Mouse (Mus musculus) midbrain, embryonic 14.5 days (tissue): ENCODE results near the gene Eva1c. TPM values are rescaled to one million over a fixed set of nuclear protein-coding genes. Genes with fewer than 3 reads are reported as not detected.

Experiments used
- ATAC-seq: fragments of 200-750 bp; cut with Nextera tagmentation; 2 replicates; pipeline ENCODE4 v1.8.0; 2017; ENCODE audit warnings: moderate number of reproducible peaks, moderate library complexity; ENCODE audit not compliant: low FRiP score, low TSS enrichment
- DNase-seq: peaks from one replicate; pipeline ENCODE4 v3.0.0-alpha.2; 2015
- H3K27ac ChIP-seq: fragments of 300-500 bp; sonication (generic); replicated peaks from 2 replicates; pipeline ENCODE4 v1.5.1; 2014; ENCODE audit warnings: mild to moderate bottlenecking, low read depth, low read length, moderate library complexity
- H3K27me3 ChIP-seq: fragments of 300-500 bp; sonication (generic); 2 replicates; pipeline ENCODE4 v1.6.1; 2014; ENCODE audit warnings: low read length, control low read depth, mixed read lengths; ENCODE audit not compliant: control insufficient read depth, insufficient read depth
- H3K36me3 ChIP-seq: fragments of 300-500 bp; sonication (generic); 2 replicates; pipeline ENCODE4 v1.6.1; 2014; ENCODE audit warnings: low read length, control low read depth; ENCODE audit not compliant: control insufficient read depth, insufficient read depth
- H3K4me1 ChIP-seq: fragments of 300-500 bp; sonication (generic); 2 replicates; pipeline ENCODE4 v1.6.1; 2014; ENCODE audit warnings: mild to moderate bottlenecking, antibody characterized with exemption, low read length, control low read depth; ENCODE audit not compliant: control insufficient read depth, insufficient read depth
- H3K4me2 ChIP-seq: fragments of 300-500 bp; sonication (generic); 2 replicates; pipeline ENCODE4 v1.6.1; 2014; ENCODE audit warnings: mild to moderate bottlenecking, low read length, moderate library complexity
- H3K4me3 ChIP-seq: fragments of 300-500 bp; sonication (generic); replicated peaks from 2 replicates; pipeline ENCODE4 v1.5.1; 2014; ENCODE audit warnings: low read depth, low read length
- H3K9ac ChIP-seq: fragments of 300-500 bp; sonication (generic); replicated peaks from 2 replicates; pipeline ENCODE4 v1.6.1; 2014; ENCODE audit warnings: mild to moderate bottlenecking, low read length, moderate library complexity
- H3K9me3 ChIP-seq: fragments of 300-500 bp; sonication (generic); 2 replicates; pipeline ENCODE4 v1.6.1; 2016; ENCODE audit warnings: low read length, control low read depth, mixed read lengths; ENCODE audit not compliant: control insufficient read depth
- WGBS: fragments of 180-500 bp; shearing (Covaris S2); extraction: QIAGEN DNeasy Blood & Tissue Kit; methylation state at CpG from one replicate; pipeline ENCODE4 v1.1.7; 2014; 5-methylcytosine and 5-hydroxymethylcytosine counted together
- polyA plus RNA-seq: library from polyadenylated mRNA; unstranded; fragments of >200 nt; fragmentation: Nextera tagmentation; extraction: Ambion mirVana; gene quantifications from 2 replicates; pipeline ENCODE4 v1.2.1, GENCODE M21; 2014

The Eva1c gene
- polyA plus RNA-seq, 1 experiment from 2014 or later: 2.4 TPM

- Histone ChIP-seq H3K27ac (no peak overlapping the region), H3K4me3 (no peak overlapping the region), H3K4me1 (no peaks in the 10 kb centered on the region), H3K9ac (no peak overlapping the region), H3K9me3 (no peaks in the 10 kb centered on the region), H3K36me3 (no peaks in the 10 kb centered on the region), H3K4me2 (no peak overlapping the region), H3K27me3 (no peaks in the 10 kb centered on the region)
- DNase-seq (no peak), ATAC-seq (no peak)
- 85% methylated on average over 9 of the region's 9 CpGs for WGBS
Measured at GRCm38 (mm10) chr16:90885781-90886565, 59.5 kb downstream of the Eva1c start.

- DNase-seq: no peak
- Histone ChIP-seq H3K9me3 (no peaks in the 10 kb centered on the region), H3K9ac (no peak overlapping the region), H3K4me2 (no peak overlapping the region), H3K4me3 (no peak overlapping the region), H3K4me1 (no peaks in the 10 kb centered on the region), H3K27ac (no peak overlapping the region), H3K27me3 (no peaks in the 10 kb centered on the region), H3K36me3 (no peaks in the 10 kb centered on the region)
- WGBS: 93% methylated on average over 9 of the region's 9 CpGs
- no peak for ATAC-seq
Measured at GRCm38 (mm10) chr16:90890683-90891082, 64.2 kb downstream of the Eva1c start.

GRCm38 (mm10) chr16:90891601-90892000 lies 65.1 kb downstream of the Eva1c start:
- H3K27me3 ChIP-seq: no peaks in the 10 kb centered on the region
- H3K9me3 ChIP-seq: no peaks in the 10 kb centered on the region
- H3K36me3 ChIP-seq: no peaks in the 10 kb centered on the region
- no peak overlapping the region for H3K27ac ChIP-seq
- ATAC-seq: no peak
- no peak overlapping the region for H3K4me2 ChIP-seq
- H3K9ac ChIP-seq: no peak overlapping the region
- H3K4me3 ChIP-seq: no peak overlapping the region
- 60% methylated on average over 14 of the region's 14 CpGs for WGBS
- DNase-seq: no peak
- H3K4me1 ChIP-seq: no peaks in the 10 kb centered on the region

GRCm38 (mm10) chr16:90892081-90892480 lies 65.6 kb downstream of the Eva1c start:
- WGBS: 79% methylated on average over 8 of the region's 8 CpGs
- ATAC-seq: no peak
- no peaks in the 10 kb centered on the region for H3K4me1 ChIP-seq

GRCm38 (mm10) chr16:90893019-90893418 lies 66.5 kb downstream of the Eva1c start:
- no peaks in the 10 kb centered on the region for H3K4me1 ChIP-seq
- no peak for ATAC-seq
- 81% methylated on average over 7 of the region's 7 CpGs for WGBS
- no peak overlapping the region for H3K9ac ChIP-seq
- H3K36me3 ChIP-seq: no peaks in the 10 kb centered on the region
- H3K27me3 ChIP-seq: no peaks in the 10 kb centered on the region
- DNase-seq: no peak
- no peak overlapping the region for H3K27ac ChIP-seq
- H3K4me3 ChIP-seq: no peak overlapping the region
- no peak overlapping the region for H3K4me2 ChIP-seq
- H3K9me3 ChIP-seq: no peaks in the 10 kb centered on the region

More at GRCm38 (mm10) chr16:90892081-90892480, 65.6 kb downstream of the Eva1c start:
- no peaks in the 10 kb centered on the region for H3K27me3 ChIP-seq
- no peak overlapping the region for H3K27ac ChIP-seq
- H3K9ac ChIP-seq: no peak overlapping the region
- no peak overlapping the region for H3K4me3 ChIP-seq
- DNase-seq: no peak
- no peaks in the 10 kb centered on the region for H3K36me3 ChIP-seq
- H3K4me2 ChIP-seq: no peak overlapping the region
- H3K9me3 ChIP-seq: no peaks in the 10 kb centered on the region

DNA sequence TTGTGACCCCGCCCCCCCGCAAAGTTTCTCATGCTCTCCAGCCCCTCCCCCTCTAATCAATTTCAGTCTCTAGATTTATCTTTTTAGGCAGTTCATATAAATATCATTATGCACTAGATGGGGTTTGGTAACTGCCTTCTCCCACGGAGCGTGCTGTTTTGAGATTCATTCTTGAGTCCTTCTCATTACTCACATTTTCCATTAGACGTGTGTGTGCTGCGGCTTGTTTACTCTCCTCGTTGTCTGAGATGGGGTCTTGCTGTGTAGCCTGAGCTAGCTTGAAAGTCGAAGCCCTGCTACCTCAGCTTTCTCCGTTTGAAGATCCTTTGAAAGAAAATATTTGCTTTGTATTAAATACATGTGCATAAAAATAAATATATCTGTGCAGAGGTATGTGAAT lies 67.3 kb downstream of the Eva1c start:
- H3K36me3 ChIP-seq: no peaks in the 10 kb centered on the region
- 67% methylated on average over 9 of the region's 9 CpGs for WGBS
- no peak overlapping the region for H3K27ac ChIP-seq
- H3K4me2 ChIP-seq: no peak overlapping the region
- no peaks in the 10 kb centered on the region for H3K4me1 ChIP-seq
- no peaks in the 10 kb centered on the region for H3K9me3 ChIP-seq
- H3K9ac ChIP-seq: no peak overlapping the region
- DNase-seq: no peak
- H3K27me3 ChIP-seq: no peaks in the 10 kb centered on the region
- no peak for ATAC-seq
- no peak overlapping the region for H3K4me3 ChIP-seq

DNA sequence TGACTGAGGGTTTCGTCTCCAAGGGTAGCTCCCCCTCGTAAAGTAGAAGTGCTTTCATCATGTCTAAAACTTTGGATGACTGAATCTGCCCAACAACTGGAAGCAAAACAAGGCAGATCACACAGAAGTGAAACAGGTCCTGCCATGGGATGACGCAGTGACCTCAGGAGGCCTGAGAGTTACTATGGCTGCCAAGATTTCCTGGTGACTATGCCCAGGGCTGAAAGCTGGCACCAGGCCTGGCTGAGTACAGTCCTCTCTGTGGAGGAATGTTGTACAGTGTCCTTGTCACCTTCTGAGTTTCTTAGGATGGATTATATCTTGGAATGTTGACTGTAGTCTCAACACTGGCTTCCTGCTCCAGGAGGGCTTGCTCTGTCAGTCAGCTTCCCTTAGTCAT lies 71.1 kb downstream of the Eva1c start:
- Histone ChIP-seq H3K36me3 (no peaks in the 10 kb centered on the region), H3K4me2 (no peak overlapping the region), H3K9ac (no peak overlapping the region), H3K27ac (no peak overlapping the region), H3K9me3 (no peaks in the 10 kb centered on the region), H3K4me3 (no peak overlapping the region), H3K27me3 (no peaks in the 10 kb centered on the region), H3K4me1 (no peaks in the 10 kb centered on the region)
- ATAC-seq: no peak
- DNase-seq: no peak
- 90% methylated on average over 3 of the region's 3 CpGs for WGBS

DNA sequence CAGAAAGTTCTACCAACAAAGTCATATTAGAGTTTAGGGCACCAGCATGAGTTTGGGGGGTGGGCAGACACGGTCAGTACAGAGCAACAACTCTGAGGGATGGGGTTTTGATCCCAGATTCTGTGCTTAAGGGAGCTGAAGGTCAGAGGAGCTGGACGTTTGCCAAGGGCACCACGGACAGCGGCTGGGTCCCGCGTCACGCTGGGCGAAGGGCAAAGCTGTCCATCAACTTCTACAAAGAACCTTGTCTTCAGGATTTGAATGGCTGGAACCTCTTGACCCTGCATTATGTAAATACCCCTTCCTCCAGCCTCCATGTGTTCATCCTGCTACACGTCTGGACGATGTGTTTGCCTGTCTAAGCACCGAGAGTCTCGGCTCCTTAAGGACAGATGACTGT lies 73.0 kb downstream of the Eva1c start:
- no peak overlapping the region for H3K4me3 ChIP-seq
- no peak overlapping the region for H3K9ac ChIP-seq
- 48% methylated on average over 12 of the region's 12 CpGs for WGBS

GRCm38 (mm10) chr16:90901364-90901763 lies 74.8 kb downstream of the Eva1c start:
- H3K36me3 ChIP-seq: no peaks in the 10 kb centered on the region
- no peak overlapping the region for H3K9ac ChIP-seq
- no peak overlapping the region for H3K27ac ChIP-seq
- H3K27me3 ChIP-seq: no peaks in the 10 kb centered on the region
- DNase-seq (no peak), ATAC-seq (no peak)
- no peaks in the 10 kb centered on the region for H3K9me3 ChIP-seq
- H3K4me3 ChIP-seq: no peak overlapping the region
- 78% methylated on average over 4 of the region's 4 CpGs for WGBS
- no peaks in the 10 kb centered on the region for H3K4me1 ChIP-seq
- H3K4me2 ChIP-seq: no peak overlapping the region

More for the DNA sequence above, 73.0 kb downstream of the Eva1c start:
- ATAC-seq: no peak
- Histone ChIP-seq H3K27ac (no peak overlapping the region), H3K9me3 (no peaks in the 10 kb centered on the region), H3K36me3 (no peaks in the 10 kb centered on the region), H3K4me2 (no peak overlapping the region), H3K27me3 (no peaks in the 10 kb centered on the region), H3K4me1 (no peaks in the 10 kb centered on the region)
- no peak for DNase-seq
